Mouse (Mus musculus): ENCODE measurements around the gene Crygn.

Gene Crygn

GRCm38 (mm10) chr5:24749731-24750130 is 8.1 kb downstream of the Crygn start:
- CTCF ChIA-PET = interaction anchor here (0.7 kb wide), 1 partner anchor 11 kb away, joined by 3 read pairs; no protein-coding TSS in a partner anchor

GRCm38 (mm10) chr5:24747533-24747932 is 10.3 kb downstream of the Crygn start:
- CTCF ChIA-PET = no interaction called here

GRCm38 (mm10) chr5:24743956-24744355 is 13.9 kb downstream of the Crygn start:
- CTCF ChIA-PET = no interaction called here

DNA sequence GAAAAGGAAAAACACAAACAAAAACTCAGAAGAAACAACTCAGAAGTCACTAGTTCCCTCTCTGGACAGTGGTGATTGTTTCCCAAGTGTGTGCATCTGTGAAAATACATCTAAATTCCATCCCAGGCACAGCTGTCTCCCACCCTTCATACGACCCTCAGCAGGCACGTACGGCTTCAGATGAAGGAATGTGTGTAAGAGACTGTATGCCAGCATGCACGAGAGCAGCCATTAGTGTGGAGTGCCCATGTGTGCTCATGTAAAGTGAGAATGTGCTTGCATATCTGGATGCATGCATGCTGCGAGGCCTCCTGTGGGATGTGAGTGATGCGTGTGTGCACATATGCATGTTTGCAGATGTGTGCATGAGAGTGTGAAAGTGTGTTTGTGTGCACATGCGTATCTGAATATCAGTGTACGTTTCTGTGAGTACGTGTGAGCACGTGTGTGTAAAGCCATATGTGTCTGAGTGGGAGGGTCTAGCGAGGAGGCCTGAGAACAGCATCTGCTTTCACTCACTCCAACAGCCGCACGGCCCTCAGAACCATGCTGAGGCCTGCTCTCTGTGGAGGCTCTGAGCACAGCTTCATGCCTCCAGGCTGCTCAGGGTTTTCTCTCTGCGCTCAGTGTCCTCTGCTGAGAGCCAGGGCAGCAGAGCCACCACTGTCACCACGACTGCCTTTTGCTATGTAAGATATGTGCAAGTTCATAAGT is 16.5 kb downstream of the Crygn start:
- CTCF ChIA-PET = no interaction called here

DNA sequence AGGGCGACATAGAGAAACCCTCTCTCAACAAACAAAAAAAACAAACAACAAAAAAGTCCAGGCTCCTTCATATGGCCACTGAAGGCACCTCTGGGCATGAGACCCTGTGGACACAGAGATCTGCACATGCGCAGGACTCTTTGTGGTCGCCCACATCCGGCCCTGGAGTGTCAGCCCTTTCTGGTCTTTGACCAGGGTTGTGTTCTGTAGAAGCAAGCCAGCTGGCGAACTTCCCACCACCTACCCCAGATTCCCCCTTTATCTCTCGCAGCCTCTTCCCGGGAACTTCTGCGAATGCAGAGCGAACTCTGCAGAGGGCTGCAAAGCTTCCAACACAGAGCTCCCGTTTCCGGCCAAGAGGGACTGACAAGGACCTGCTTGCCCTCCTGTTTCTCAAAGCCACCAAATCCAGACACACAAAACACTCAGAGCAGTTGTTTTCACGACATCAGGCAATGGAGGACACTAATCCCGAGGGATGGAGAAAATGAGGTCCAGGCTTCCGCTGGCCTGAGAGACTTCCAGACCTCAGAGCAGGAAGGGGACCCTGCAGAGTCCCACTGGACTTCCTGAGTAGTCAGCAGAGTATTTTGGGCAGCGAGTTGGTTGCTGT is 18.6 kb downstream of the Crygn start:
- CTCF ChIA-PET = interaction anchor here (0.5 to 0.8 kb wide), 2 partner anchors 10 to 34 kb away, joined by 3 read pairs; no protein-coding TSS in a partner anchor

GRCm38 (mm10) chr5:24738517-24738916 is 19.3 kb downstream of the Crygn start:
- CTCF ChIA-PET = interaction anchor here (0.5 kb wide), 1 partner anchor 11 kb away, joined by 3 read pairs; no protein-coding TSS in a partner anchor

DNA sequence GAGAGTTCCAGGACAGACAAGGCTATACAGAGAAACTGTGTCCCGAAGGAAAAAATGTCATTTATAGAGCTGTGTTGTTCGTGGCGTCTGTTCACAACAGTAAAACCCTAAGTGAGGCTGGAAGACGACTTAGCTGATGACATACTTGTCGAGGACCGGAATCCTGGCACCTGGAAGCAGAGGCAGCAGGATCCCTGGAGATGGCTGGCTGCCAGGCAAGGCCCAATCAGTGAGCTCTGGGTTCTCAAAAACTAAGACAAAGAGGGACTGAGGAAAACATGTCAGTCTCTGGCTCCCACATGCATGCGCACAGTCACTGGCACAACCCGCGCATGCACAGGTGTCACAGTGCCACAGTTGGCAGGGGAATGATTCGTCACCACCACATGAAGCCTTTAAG is 20.2 kb downstream of the Crygn start:
- CTCF ChIA-PET = no interaction called here

DNA sequence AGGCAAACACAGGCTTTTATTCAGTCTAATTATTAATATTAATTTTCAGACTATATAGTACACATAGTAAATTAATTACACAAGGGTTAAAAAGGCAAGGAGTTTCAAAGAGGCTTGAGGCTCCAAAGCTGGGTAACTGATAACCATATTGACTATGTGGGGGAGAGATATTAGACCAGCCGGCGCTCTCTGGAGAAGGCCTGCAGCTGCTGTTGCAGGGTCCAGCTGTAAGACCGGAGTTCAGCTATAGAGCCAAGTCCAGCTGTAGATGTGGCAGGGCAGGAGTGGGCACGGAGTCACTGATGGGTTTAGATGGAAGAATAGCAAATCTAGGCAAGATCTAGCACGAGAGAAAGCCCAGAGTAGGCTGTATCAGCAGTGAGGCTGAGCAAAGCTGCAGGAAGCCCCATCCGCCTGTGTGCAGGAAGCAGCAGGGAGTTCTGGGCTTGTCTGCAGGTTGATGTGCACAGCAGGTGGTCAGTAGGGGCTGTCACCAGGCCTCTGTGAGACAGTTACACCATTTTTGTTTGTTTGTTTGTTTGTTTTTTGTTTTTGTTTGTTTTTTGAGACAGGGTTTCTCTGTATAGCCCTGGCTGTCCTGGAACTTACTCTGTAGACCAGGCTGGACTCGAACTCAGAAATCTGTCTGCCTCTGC is 23.9 kb downstream of the Crygn start:
- CTCF ChIA-PET = no interaction called here

GRCm38 (mm10) chr5:24733134-24733533 is 24.7 kb downstream of the Crygn start:
- CTCF ChIA-PET = no interaction called here

DNA sequence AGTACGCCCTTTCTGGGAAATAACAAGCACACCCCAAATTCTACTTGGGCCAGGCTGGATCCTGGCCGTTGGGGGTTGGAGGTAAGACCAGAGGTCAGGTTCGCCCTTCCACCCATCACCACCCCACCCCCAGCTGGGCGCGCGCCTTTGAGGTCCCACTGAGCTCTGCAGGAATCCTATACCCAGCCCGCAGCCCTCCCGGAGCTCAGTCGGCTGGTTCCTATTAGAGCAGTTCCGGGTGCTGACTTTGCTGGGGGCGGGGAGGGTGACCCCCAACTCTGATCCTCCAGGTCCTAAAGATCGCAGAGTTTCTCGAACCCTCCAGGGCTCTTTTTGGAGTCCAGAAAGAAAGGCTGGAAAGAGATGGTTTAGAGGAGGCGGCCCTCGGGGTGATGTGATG is 26.8 kb downstream of the Crygn start:
- CTCF ChIA-PET = interaction anchor here (0.7 kb wide), 1 partner anchor 121 kb away, joined by 5 read pairs; no protein-coding TSS in a partner anchor

GRCm38 (mm10) chr5:24730488-24730871 is 27.3 kb downstream of the Crygn start, which contains the start of gene Wdr86:
Gene Wdr86 (minus strand): TSS chr5:24730727.
- CTCF ChIA-PET = interaction anchor here (0.7 kb wide), 1 partner anchor 120 kb away, joined by 5 read pairs; no protein-coding TSS in a partner anchor

DNA sequence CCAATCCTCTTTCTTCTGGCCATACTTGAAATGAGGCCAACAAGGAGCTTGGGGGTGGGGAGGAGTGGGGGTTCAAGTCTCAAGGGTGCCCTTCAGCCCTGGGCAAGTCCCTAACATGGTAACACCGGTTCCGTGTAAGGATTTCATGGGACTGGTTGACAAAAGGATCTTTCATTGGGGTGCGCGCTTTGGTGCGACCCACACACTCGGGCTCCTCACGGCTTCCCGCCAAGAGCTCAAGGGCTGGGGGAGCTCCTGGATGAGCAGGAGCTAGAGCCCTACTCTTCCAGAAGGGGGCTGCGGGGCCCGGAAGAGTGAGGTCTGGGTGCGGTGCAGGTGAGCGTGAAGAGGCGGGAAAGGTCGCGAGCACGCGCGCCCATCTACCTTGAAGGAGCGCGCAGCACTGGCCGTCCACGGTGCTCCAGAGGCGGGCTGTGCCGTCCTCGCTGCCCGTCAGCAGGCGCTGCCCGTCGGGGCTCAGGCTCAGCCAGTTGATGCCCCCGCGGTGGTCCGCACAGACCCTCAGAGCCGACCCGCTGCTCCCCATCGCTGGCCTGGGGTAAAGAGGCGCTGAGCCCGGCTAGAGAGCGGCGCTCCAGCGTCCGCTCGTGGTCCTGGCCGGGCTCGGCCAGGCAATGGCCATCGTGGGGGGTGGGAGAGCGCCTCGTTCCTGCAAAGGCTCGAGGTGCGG is 27.9 kb downstream of the Crygn start:
- CTCF ChIA-PET = interaction anchor here (0.5 kb wide), 1 partner anchor 45 kb away, joined by 6 read pairs; no protein-coding TSS in a partner anchor

DNA sequence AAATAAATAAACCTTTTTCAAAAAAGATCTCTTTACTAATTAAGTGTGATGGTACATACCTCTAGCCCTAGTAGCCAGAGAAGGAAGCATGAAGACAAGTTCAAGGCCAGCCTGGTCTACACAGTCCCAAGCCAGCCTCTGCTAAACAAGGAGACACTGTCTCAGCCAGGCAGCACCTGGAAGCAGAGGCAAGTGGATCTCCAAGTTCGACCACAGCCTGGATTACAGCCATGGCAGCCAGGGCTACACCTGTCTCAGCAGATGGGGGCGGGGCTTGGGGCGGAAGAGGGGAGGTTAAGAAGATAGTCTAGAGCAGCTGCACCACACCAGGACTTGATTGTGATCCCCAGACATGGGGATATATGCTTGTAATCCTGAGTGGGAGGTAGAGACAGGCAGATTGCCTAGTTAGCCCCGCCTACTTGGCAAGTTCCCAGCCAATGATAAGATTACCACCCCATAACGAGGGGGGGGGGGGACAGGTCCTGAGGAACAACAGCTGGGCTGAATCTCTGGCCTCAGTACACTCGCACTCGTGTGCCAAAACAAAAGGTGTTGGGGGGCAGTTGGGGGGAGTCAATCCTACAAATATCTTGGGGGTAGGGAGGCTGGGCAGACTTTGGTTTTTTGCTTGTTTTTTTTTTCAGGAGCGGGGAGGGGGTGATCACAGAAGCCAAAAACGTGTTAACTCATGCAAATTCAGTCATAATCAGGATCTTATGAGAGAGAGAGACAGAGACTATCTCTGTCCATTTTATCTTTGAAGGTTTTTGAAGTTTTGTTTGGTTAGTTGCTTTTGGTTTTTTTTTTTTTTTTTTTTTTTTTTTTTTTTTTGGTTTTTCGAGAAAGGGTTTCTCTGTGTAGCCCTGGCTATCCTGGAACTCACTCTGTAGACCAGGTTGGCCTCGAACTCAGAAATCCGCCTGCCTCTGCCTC is 30.6 kb downstream of the Crygn start:
- CTCF ChIA-PET = no interaction called here

- CTCF ChIA-PET = no interaction called here
Measured at GRCm38 (mm10) chr5:24725897-24726296, 31.9 kb downstream of the Crygn start.

- CTCF ChIA-PET = no interaction called here
Measured at GRCm38 (mm10) chr5:24724805-24725204, 33.0 kb downstream of the Crygn start.

GRCm38 (mm10) chr5:24724270-24724634 is 33.6 kb downstream of the Crygn start:
- CTCF ChIA-PET = no interaction called here

- CTCF ChIA-PET = no interaction called here
Measured at GRCm38 (mm10) chr5:24723527-24724269, 34.1 kb downstream of the Crygn start.

DNA sequence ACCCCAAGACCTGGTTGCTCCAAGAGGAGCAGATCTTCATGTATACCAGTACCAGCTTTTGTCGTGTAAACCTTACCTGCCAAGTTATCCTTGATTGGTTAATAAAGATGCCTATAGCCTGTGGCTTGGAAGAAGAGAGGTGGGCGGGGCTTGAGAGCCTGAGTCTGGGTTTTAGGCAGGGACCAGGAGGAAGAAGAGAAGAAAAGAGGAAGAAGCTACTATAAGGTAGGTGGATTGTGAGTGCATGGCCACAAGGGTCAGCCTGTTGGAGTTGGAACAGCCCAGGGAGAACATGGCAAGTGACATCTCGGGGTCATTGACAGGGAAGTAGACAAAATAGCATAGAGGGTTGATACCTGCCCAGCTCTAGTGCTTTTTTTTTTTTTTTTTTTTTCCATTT is 38.0 kb downstream of the Crygn start:
- CTCF ChIA-PET = no interaction called here

GRCm38 (mm10) chr5:24718076-24718475 is 39.7 kb downstream of the Crygn start:
- CTCF ChIA-PET = no interaction called here

GRCm38 (mm10) chr5:24713987-24714386 is 43.8 kb downstream of the Crygn start:
- CTCF ChIA-PET = no interaction called here

All from spleen, embryonic (tissue).